Mouse (Mus musculus) neural tube, embryonic 13.5 days (tissue): Measurements from ENCODE around the gene Dirc2. TPM values are rescaled to one million over a fixed set of nuclear protein-coding genes. Genes with fewer than 3 reads are reported as not detected.

Source experiments
- ATAC-seq: fragments of 200-750 bp; cut with Nextera tagmentation; 2 replicates; pipeline ENCODE4 v1.8.0; 2017; ENCODE audit warnings: low read depth, mild to moderate bottlenecking, moderate TSS enrichment, moderate library complexity
- H3K27ac ChIP-seq: fragments of 300-500 bp; sonication (generic); replicated peaks from 2 replicates; pipeline ENCODE4 v1.5.1; 2015; ENCODE audit warnings: moderate library complexity, mild to moderate bottlenecking, inconsistent platforms
- H3K27me3 ChIP-seq: fragments of 300-500 bp; sonication (generic); 2 replicates; pipeline ENCODE4 v1.6.1; 2015; ENCODE audit warnings: mild to moderate bottlenecking, inconsistent platforms
- H3K36me3 ChIP-seq: fragments of 300-500 bp; sonication (generic); 2 replicates; pipeline ENCODE4 v1.6.1; 2015; ENCODE audit warnings: mild to moderate bottlenecking, inconsistent platforms
- H3K4me1 ChIP-seq: fragments of 300-500 bp; sonication (generic); replicated peaks from 2 replicates; pipeline ENCODE4 v1.6.1; 2015; ENCODE audit warnings: inconsistent platforms
- H3K4me2 ChIP-seq: fragments of 300-500 bp; sonication (generic); 2 replicates; pipeline ENCODE4 v1.6.1; 2015; ENCODE audit warnings: inconsistent platforms, mild to moderate bottlenecking, moderate library complexity
- H3K4me3 ChIP-seq: fragments of 300-500 bp; sonication (generic); 2 replicates; pipeline ENCODE4 v1.5.1; 2015; ENCODE audit warnings: mild to moderate bottlenecking, inconsistent platforms
- H3K9ac ChIP-seq: fragments of 300-500 bp; sonication (generic); 2 replicates; pipeline ENCODE4 v1.6.1; 2015; ENCODE audit warnings: moderate library complexity, mild to moderate bottlenecking, inconsistent platforms
- H3K9me3 ChIP-seq: fragments of 300-500 bp; sonication (generic); 2 replicates; pipeline ENCODE4 v1.6.1; 2016; ENCODE audit warnings: inconsistent platforms
- WGBS: fragments of 180-500 bp; shearing (Covaris S2); methylation state at CpG from one replicate; pipeline ENCODE4 v1.1.7; 2015; 5-methylcytosine and 5-hydroxymethylcytosine counted together
- polyA plus RNA-seq: library from polyadenylated mRNA; unstranded; fragments of >200 nt; fragmentation: Nextera tagmentation; extraction: Ambion mirVana; gene quantifications from 2 replicates; pipeline ENCODE4 v1.2.1, GENCODE M21; 2015

Gene Dirc2
- 30.6 and 33.7 TPM in 2 replicates for polyA plus RNA-seq

- Histone ChIP-seq H3K27ac (peak within 1 kb of the TSS; percentile 86), H3K4me3 (peak within 1 kb of the TSS; percentile 65), H3K9ac (peak within 1 kb of the TSS; percentile 95), H3K4me2 (peak within 1 kb of the TSS; percentile 91), H3K4me1 (peaks cover 53% of the 10 kb centered on the region), H3K36me3 (no peaks in the 10 kb centered on the region), H3K27me3 (no peaks in the 10 kb centered on the region), H3K9me3 (no peaks in the 10 kb centered on the region)
- ATAC-seq: peak; percentile 88
- under 1% methylated on average over 75 of the region's 78 CpGs for WGBS
Measured at GRCm38 (mm10) chr16:35768785-35769642, at the start of gene Dirc2. Gene Dirc2 (minus strand): TSS chr16:35769356.

DNA sequence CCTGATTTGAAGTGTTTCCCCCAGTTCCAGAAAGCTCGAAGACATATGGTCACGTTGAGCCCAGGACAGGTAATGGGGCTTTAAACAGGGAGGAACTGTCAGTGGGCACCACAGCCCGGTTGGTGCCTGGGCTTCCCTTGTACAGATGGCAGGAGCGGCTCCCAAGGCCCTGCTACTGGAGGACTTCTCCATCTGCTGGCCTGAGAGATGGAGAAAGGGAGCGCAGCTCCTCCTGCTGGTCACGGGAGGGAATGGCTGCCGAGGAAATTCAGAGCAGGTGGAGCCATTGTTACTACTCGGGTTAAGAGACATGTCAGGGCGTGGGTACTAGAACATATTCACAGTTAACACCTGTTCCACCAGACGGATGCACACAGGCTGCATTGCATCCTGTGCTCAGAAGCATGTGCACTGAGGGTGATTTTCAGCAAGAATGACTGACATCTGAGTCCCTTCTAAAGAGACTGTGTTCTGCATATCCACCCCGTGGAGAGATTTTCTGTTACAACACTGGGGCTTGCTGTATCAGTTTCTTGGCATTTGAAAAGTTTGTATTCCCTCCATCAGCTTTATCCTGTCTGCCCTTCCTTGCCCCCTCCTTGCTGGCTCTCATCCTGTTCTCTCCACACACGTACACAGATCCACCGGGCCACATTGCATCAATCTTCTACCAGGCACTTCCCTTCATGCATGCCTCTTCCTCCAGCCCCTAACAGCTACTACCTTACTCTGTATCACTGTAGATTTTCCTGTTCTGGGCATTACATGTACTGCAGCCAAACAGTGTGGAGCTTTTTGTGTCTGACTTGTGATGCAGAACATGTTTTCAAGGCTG lies 48.3 kb upstream of the Dirc2 start:
- Histone ChIP-seq H3K4me3 (no peak overlapping the region), H3K9me3 (no peaks in the 10 kb centered on the region), H3K27me3 (no peaks in the 10 kb centered on the region), H3K9ac (no peak overlapping the region), H3K4me1 (no peaks in the 10 kb centered on the region), H3K36me3 (0 out of 2 replicates have a peak, but pooled peaks cover 14% of the 10 kb centered on the region), H3K27ac (no peak overlapping the region), H3K4me2 (no peak overlapping the region)
- WGBS: 38% methylated on average over 13 of the region's 13 CpGs
- peak; percentile 92 for ATAC-seq

DNA sequence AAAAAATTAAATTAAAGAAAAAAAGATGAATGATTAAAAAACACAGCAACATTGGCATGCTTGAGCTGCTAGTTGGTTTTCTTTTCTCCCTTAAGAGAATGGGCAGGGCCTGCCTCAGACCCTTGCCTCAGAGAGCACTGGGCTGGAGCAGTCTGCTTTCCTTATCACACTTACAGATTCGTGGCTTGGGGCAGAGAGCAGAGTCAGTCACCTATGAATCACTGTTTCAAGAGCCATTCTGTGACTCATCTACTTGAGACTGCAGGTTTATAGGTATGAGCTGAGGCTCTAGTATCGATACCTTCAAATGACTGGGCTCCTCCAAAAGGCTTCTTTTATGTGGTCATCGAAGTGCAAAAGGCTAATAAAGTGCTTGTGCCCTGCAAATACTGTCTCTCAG lies 44.0 kb upstream of the Dirc2 start:
- Histone ChIP-seq H3K27ac (no peak overlapping the region), H3K27me3 (no peaks in the 10 kb centered on the region), H3K4me3 (no peak overlapping the region), H3K4me2 (no peak overlapping the region), H3K36me3 (0 out of 2 replicates have a peak, but pooled peaks cover 5% of the 10 kb centered on the region), H3K9ac (no peak overlapping the region), H3K9me3 (no peaks in the 10 kb centered on the region), H3K4me1 (no peaks in the 10 kb centered on the region)
- WGBS: 68% methylated on average over 3 of the region's 3 CpGs
- no peak for ATAC-seq

GRCm38 (mm10) chr16:35808838-35809237 lies 39.7 kb upstream of the Dirc2 start:
- Histone ChIP-seq H3K4me2 (no peak overlapping the region), H3K27me3 (no peaks in the 10 kb centered on the region), H3K4me1 (no peaks in the 10 kb centered on the region), H3K9ac (no peak overlapping the region), H3K36me3 (peaks cover 11% of the 10 kb centered on the region; the same call in 1 of the 2 replicates), H3K4me3 (no peak overlapping the region), H3K27ac (no peak overlapping the region), H3K9me3 (no peaks in the 10 kb centered on the region)
- no peak for ATAC-seq
- WGBS: 98% methylated on average over 2 of the region's 2 CpGs

DNA sequence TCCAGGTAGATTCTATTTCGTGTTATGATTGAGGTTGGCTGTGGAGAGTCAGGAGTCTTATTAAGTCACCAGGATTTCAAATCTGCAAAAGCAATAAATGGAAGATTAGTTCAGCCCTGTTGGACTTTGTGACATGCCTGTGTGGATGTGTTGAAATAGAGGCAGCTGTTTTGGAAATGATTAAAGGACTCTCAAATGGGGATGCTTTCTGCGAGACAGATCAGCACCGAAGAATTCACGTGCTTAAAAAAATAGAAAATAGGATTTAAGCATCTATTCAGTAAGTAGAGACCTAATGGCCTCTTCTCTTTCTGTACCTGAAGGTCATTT lies 38.5 kb upstream of the Dirc2 start:
- H3K27me3 ChIP-seq: no peaks in the 10 kb centered on the region
- H3K27ac ChIP-seq: no peak overlapping the region
- H3K4me2 ChIP-seq: no peak overlapping the region
- no peak overlapping the region for H3K4me3 ChIP-seq
- H3K9me3 ChIP-seq: no peaks in the 10 kb centered on the region
- no peak for ATAC-seq
- H3K36me3 ChIP-seq: peaks cover 11% of the 10 kb centered on the region; the same call in 1 of the 2 replicates
- H3K9ac ChIP-seq: no peak overlapping the region
- H3K4me1 ChIP-seq: no peaks in the 10 kb centered on the region
- WGBS: 81% methylated on average over 4 of the region's 4 CpGs

DNA sequence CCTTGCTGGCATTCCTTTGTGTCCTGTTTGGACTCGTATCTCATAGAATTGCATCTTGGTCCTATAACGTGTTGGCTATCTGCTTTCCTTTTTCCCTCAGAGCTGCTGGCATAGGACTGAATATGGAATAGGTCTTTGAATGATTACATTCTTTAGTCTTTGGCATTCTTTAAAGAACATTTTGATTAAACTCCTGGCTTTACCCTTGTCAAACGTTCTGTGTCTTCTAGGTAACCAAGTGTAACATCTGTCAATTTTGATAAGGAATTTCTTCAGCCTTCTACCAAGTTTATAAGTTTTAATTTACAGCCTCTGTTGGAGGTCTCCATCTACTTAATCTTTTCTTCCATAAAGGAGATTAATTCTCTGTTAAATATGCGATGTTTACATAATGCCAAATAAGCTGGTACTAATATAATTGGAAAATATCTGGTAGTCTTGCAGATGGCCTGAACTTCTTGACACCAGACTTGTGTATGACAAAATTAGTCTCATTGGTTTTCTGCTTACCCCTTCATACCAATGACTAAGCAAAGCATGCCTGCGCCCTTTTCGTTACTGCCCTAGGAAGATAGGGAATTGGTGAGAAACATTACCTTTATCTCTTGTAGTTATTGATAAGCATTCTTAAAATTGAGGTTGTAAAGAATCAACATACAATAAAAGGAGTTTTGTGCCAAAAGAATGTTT lies 38.0 kb upstream of the Dirc2 start:
- Histone ChIP-seq H3K36me3 (peaks cover 12% of the 10 kb centered on the region), H3K27me3 (no peaks in the 10 kb centered on the region), H3K4me2 (no peak overlapping the region), H3K9me3 (no peaks in the 10 kb centered on the region), H3K4me3 (no peak overlapping the region), H3K27ac (no peak overlapping the region), H3K9ac (no peak overlapping the region), H3K4me1 (no peaks in the 10 kb centered on the region)
- 94% methylated on average over 6 of the region's 6 CpGs for WGBS
- ATAC-seq: no peak

DNA sequence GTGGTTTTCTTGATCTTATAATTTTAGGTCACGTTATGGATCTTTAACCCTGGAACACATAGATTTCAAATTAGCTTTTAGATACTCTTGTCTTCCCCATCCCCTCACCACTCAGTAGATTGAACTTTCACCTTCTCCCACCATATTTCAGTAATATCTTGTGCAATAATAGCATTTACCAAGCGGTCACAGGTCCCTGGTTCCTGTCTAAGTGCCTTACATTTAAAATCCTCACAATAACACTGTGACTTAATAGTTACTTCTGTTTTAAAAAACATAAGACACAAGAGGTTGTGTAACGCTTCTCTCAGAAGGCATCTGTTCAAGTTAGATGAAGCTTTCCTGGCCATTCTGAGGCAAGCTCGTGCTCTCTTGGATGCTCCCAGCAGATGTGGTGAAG lies 34.6 kb upstream of the Dirc2 start:
- Histone ChIP-seq H3K9me3 (peaks cover 4% of the 10 kb centered on the region; the same call in 1 of the 2 replicates), H3K4me2 (no peak overlapping the region), H3K27me3 (no peaks in the 10 kb centered on the region), H3K4me3 (no peak overlapping the region), H3K9ac (no peak overlapping the region), H3K27ac (no peak overlapping the region), H3K36me3 (peaks cover 40% of the 10 kb centered on the region), H3K4me1 (no peaks in the 10 kb centered on the region)
- no peak for ATAC-seq
- 92% methylated on average over 4 of the region's 4 CpGs for WGBS

DNA sequence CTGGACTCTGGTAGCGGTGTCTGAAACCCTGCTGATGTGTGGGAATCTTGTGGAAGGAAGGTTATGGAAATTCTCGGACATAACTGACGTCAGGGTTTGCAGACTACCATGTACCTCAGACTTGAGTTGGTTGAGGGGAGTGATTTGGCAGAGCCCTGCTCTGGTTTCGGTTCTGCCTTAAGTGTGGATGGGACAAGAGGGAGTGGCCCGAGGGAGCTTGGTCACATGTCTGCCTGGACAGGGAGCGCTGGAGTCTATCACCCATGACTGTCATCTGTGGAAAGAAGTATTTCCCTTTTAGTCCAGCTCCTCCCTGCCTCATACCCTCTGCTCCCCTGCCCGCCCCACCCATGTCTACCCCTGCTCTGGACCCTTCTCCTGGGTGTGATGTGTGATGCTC lies 33.0 kb upstream of the Dirc2 start:
- Histone ChIP-seq H3K36me3 (peaks cover 48% of the 10 kb centered on the region), H3K27ac (no peak overlapping the region), H3K4me3 (no peak overlapping the region), H3K27me3 (no peaks in the 10 kb centered on the region), H3K9me3 (peaks cover 4% of the 10 kb centered on the region; the same call in 1 of the 2 replicates), H3K9ac (no peak overlapping the region), H3K4me1 (no peaks in the 10 kb centered on the region), H3K4me2 (no peak overlapping the region)
- WGBS: 92% methylated on average over 7 of the region's 7 CpGs
- ATAC-seq: no peak

- ATAC-seq: no peak
- no peak overlapping the region for H3K4me2 ChIP-seq
- 84% methylated on average over 6 of the region's 6 CpGs for WGBS
- H3K9ac ChIP-seq: no peak overlapping the region
- peaks cover 23% of the 10 kb centered on the region for H3K36me3 ChIP-seq
- H3K4me1 ChIP-seq: peaks cover 8% of the 10 kb centered on the region
- H3K27me3 ChIP-seq: no peaks in the 10 kb centered on the region
- H3K27ac ChIP-seq: no peak overlapping the region
- H3K9me3 ChIP-seq: no peaks in the 10 kb centered on the region
- no peak overlapping the region for H3K4me3 ChIP-seq
Measured at GRCm38 (mm10) chr16:35791962-35792521, 22.9 kb upstream of the Dirc2 start.

DNA sequence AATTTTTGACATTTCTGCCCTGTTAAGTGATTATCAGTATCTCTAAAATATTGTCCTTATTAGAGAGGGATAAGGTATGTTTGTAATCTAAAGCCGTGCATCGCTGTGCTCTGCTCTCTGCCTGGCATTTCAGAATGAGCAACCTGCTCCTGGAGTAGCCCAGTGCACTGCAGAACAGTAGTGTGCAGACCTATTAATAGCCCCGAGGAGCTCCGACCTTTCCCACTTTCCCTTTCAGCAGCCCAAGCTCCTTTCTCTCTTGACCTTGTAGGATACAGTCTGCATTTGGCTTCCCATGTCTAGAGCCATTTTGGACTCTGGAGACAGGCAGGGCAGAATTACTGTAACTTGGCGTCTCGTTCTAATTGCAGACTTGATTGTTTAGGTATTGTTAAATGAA lies 19.2 kb upstream of the Dirc2 start:
- no peak overlapping the region for H3K4me3 ChIP-seq
- H3K27me3 ChIP-seq: no peaks in the 10 kb centered on the region
- H3K27ac ChIP-seq: no peak overlapping the region
- H3K36me3 ChIP-seq: peaks cover 21% of the 10 kb centered on the region
- no peak for ATAC-seq
- 91% methylated on average over 6 of the region's 6 CpGs for WGBS
- H3K4me1 ChIP-seq: peaks cover 17% of the 10 kb centered on the region
- H3K4me2 ChIP-seq: no peak overlapping the region
- H3K9ac ChIP-seq: no peak overlapping the region
- no peaks in the 10 kb centered on the region for H3K9me3 ChIP-seq

- 42% methylated on average over 8 of the region's 8 CpGs for WGBS
- Histone ChIP-seq H3K27me3 (no peaks in the 10 kb centered on the region), H3K36me3 (peaks cover 21% of the 10 kb centered on the region), H3K27ac (peak overlapping the region; percentile 29; the same call in 1 of the 2 replicates), H3K4me3 (no peak overlapping the region), H3K4me1 (peaks cover 21% of the 10 kb centered on the region), H3K9me3 (no peaks in the 10 kb centered on the region), H3K4me2 (no peak overlapping the region), H3K9ac (no peak overlapping the region)
- peak; percentile 89 for ATAC-seq
Measured at GRCm38 (mm10) chr16:35787568-35788189, 18.5 kb upstream of the Dirc2 start.
